Mouse (Mus musculus): ENCODE measurements around the gene Zfp617. TPM values are rescaled to one million over a fixed set of nuclear protein-coding genes. Genes with fewer than 3 reads are reported as not detected.

Zfp617 gene
- 10 to 100 TPM; 14.4 to 15.8 TPM for polyA plus RNA-seq (2017; shearing (Covaris generic))

GRCm38 (mm10) chr8:71908309-71909261 lies at the start of gene Zfp617, which contains the start of gene Zfp882:
Zfp617 (plus strand) TSS chr8:71908635.
Zfp882 (plus strand) TSS chr8:71908608.

GRCm38 (mm10) chr8:71881618-71882274 lies 26.7 kb upstream of the Zfp617 start, which contains the start of gene Zfp709:
Zfp709 (plus strand) TSS chr8:71882019.

GRCm38 (mm10) chr8:71950482-71951221 lies 42.2 kb downstream of the Zfp617 start, which contains the start of gene Zfp961:
Zfp961 (plus strand) TSS chr8:71951038.

Other genes with a start within 250 kb of the Zfp617 start
- gene Unc13a, start 236.9 kb upstream of the Zfp617 start, polyA plus RNA-seq (2017; shearing (Covaris generic)), result under 1 TPM; 0.43 to 0.69 TPM
- 100 to 1,000 TPM; 150 to 199 TPM for gene Jak3, start 232.3 kb upstream of the Zfp617 start, polyA plus RNA-seq (2017; shearing (Covaris generic))
- gene Insl3, start 219.4 kb upstream of the Zfp617 start, polyA plus RNA-seq (2017; shearing (Covaris generic)), result 10 to 100 TPM; 56.0 to 66.2 TPM
- gene B3gnt3, start 206.8 kb upstream of the Zfp617 start, polyA plus RNA-seq (2017; shearing (Covaris generic)), result 1 to 10 TPM; 5.9 to 6.5 TPM
- 100 to 1,000 TPM; 219 to 246 TPM for gene Fcho1, start 182.9 kb upstream of the Zfp617 start, polyA plus RNA-seq (2017; shearing (Covaris generic))
- gene Zfp709, start 26.6 kb upstream of the Zfp617 start, polyA plus RNA-seq (2017; shearing (Covaris generic)), result 10 to 100 TPM in 1 of 2 experiments, 1 to 10 TPM in 1; 7.9 to 11.5 TPM
- gene Zfp882, start within 50 bp of the Zfp617 start, polyA plus RNA-seq (2017; shearing (Covaris generic)), result 1 to 10 TPM; 7.0 TPM
- gene Zfp961, start 42.4 kb downstream of the Zfp617 start, polyA plus RNA-seq (2017; shearing (Covaris generic)), result 10 to 100 TPM; 25.4 to 35.6 TPM
- 1 to 10 TPM; 2.0 to 5.3 TPM for gene Cyp4f18, start 101.0 kb downstream of the Zfp617 start, polyA plus RNA-seq (2017; shearing (Covaris generic))
- 1 to 10 TPM in 1 of 2 experiments, under 1 TPM in 1; 0.45 to 2.3 TPM for gene Olfr372, start 132.6 kb downstream of the Zfp617 start, polyA plus RNA-seq (2017; shearing (Covaris generic))
- 1 to 10 TPM in 1 of 2 experiments, under 1 TPM in 1; 0.41 to 1.5 TPM for gene Olfr373, start 174.5 kb downstream of the Zfp617 start, polyA plus RNA-seq (2017; shearing (Covaris generic))
- under 1 TPM; 0.17 to 0.88 TPM for gene Olfr374, start 198.4 kb downstream of the Zfp617 start, polyA plus RNA-seq (2017; shearing (Covaris generic))
- 100 to 1,000 TPM; 270 to 278 TPM for gene Tpm4, start 226.3 kb downstream of the Zfp617 start, polyA plus RNA-seq (2017; shearing (Covaris generic))